Mouse (Mus musculus) left cerebral cortex, adult 2 months (tissue): ENCODE results near the gene Sh3bp5. TPM values are rescaled to one million over a fixed set of nuclear protein-coding genes. Genes with fewer than 3 reads are reported as not detected.

Source experiments
- DNase-seq, 2 experiments: peaks; one replicate each; pipeline ENCODE4 v3.0.0; 2021 to 2022; ENCODE audit warnings: low spot score in 2 of 2, mixed read lengths in 1 of 2; ENCODE audit errors: extremely low spot score in 1 of 2
- H3K27ac ChIP-seq: fragments of 200-600 bp; 2 replicates; pipeline ENCODE4 v1.8.1; 2022
- H3K4me3 ChIP-seq: fragments of 200-600 bp; 2 replicates; pipeline ENCODE4 v1.8.1; 2022
- CTCF ChIP-seq: fragments of 200-600 bp; IDR thresholded peaks from 2 replicates; pipeline ENCODE4 v1.8.1; 2022; ENCODE audit warnings: antibody characterized with exemption, mild to moderate bottlenecking, moderate library complexity
- intact Hi-C: fragments of 180-260 bp; cut with DNase I; formaldehyde crosslinking; loops from one replicate; pipeline ENCODE4 v1.15.1; 2025
- total RNA-seq, 2 experiments: library from RNA; stranded (reverse); gene quantifications; 2 replicates each; pipeline ENCODE4 v1.2.3; 2021

Sh3bp5 gene
- total RNA-seq, 2 experiments from 2014 or later: 63.5 to 65.4 TPM

DNA sequence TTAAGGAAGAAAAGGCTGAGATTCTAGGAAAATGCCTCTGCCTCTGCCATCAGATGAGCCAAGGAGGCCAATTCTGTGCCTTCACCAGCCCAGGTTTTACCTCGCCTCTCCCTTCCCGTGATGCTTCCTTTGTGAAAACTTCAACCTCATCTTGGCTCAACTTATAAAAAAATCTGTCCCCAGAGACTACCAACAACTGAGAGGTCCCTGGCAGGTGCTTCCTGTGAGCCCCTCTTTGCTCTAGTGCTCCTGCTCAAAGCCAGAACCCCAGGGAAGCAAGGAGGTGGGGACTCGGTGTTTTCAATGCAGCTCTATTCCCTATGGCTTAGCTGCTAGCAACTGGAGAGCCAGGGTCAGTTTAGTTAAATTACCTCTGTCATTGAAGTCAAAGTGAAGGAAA is 122.7 kb downstream of the Sh3bp5 start:
- DNase-seq: no peak
- no peak overlapping the region for H3K4me3 ChIP-seq
- TF ChIP-seq CTCF: no peak
- H3K27ac ChIP-seq: no peak overlapping the region
- intact Hi-C loops: no loop called here

Other genes with a start within 250 kb of the Sh3bp5 start
- gene Tnnc1, start 227.8 kb downstream of the Sh3bp5 start, total RNA-seq: 10 to 100 TPM; 33.8 to 37.7 TPM
- 100 to 1,000 TPM; 387 to 407 TPM for gene Nisch, start 219.1 kb downstream of the Sh3bp5 start, total RNA-seq
- gene Sema3g, start 218.2 kb downstream of the Sh3bp5 start, total RNA-seq: 1 to 10 TPM; 5.4 to 6.1 TPM
- gene Phf7, start 184.8 kb downstream of the Sh3bp5 start, total RNA-seq: 1 to 10 TPM; 3.3 to 4.3 TPM
- 100 to 1,000 TPM; 142 to 146 TPM for gene Bap1, start 184.6 kb downstream of the Sh3bp5 start, total RNA-seq
- 1 to 10 TPM; 4.6 to 5.8 TPM for gene Dnah1, start 112.2 kb downstream of the Sh3bp5 start, total RNA-seq
- gene Capn7, start 99.4 kb downstream of the Sh3bp5 start, total RNA-seq: 10 to 100 TPM; 33.8 to 38.3 TPM
- gene Eaf1, start 58.3 kb upstream of the Sh3bp5 start, total RNA-seq: 10 to 100 TPM; 12.7 to 15.1 TPM
- gene Mettl6, start 59.0 kb upstream of the Sh3bp5 start, total RNA-seq: 10 to 100 TPM; 32.7 to 35.6 TPM
- gene Colq, start 155.3 kb upstream of the Sh3bp5 start, total RNA-seq: 1 to 10 TPM; 1.1 to 1.8 TPM
- gene Gm49387, start 204.8 kb upstream of the Sh3bp5 start, total RNA-seq: not detected
- gene Btd, start 204.9 kb upstream of the Sh3bp5 start, total RNA-seq: 1 to 10 TPM; 8.4 to 8.8 TPM
- 1 to 10 TPM; 4.4 to 6.7 TPM for gene Hacl1, start 205.2 kb upstream of the Sh3bp5 start, total RNA-seq